Mouse (Mus musculus): ENCODE measurements around the gene Mindy2. TPM values are rescaled to one million over a fixed set of nuclear protein-coding genes. Genes with fewer than 3 reads are reported as not detected.

Mindy2 gene
- polyA plus RNA-seq, 1 experiment, result 17.2 TPM

DNA sequence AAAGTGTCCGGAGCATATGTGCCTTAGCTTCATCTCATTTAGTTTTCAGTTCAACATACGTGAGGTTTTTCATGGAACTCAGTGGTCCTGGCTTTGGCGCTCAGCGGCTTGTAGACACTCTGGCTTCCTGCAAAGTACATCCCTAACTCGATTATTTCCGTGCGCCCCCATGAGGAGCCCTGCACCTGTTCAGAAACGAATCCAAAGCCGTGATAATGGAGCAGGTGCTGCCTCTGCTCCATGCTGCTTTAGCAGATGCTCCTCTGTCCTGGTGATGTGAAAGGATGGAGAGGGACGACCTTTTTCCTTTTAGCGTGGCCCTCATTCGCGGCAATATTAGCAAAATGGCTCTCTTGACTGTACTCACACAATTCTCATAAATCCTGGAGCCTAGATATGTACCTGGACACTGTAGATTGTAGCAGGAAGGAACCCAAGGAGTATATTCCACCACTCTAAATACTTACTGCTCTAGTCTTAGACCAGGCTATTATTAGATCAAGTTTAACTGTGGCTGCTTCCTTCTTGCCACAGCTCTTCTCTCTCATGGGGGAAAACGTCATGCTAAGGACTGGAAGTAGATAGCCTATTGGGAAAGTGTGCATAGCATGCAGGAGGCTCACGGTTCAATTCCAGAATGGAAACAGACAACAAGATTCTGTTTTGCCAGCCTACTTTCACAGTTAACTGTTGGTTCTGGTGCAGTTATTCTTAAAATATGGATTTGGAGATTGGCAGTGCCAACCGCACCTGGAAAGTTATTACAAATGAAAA lies 8.6 kb upstream of the Mindy2 start:
- TF ChIP-seq CTCF (IDR thresholded peaks at IDR 0.05; ENCODE audit: borderline replicate concordance, extremely low read depth, insufficient read depth, insufficient read length), result no peak
- TF ChIP-seq POLR2A (IDR thresholded peaks at IDR 0.05; ENCODE audit: borderline replicate concordance, extremely low read depth, insufficient read depth, insufficient read length, poor library complexity, severe bottlenecking), result no peak
- no peak for DNase-seq (ENCODE audit: low read depth)

- TF ChIP-seq POLR2A (IDR thresholded peaks at IDR 0.05; ENCODE audit: borderline replicate concordance, extremely low read depth, insufficient read depth, insufficient read length, poor library complexity, severe bottlenecking) (no peak), CTCF (IDR thresholded peaks at IDR 0.05; ENCODE audit: borderline replicate concordance, extremely low read depth, insufficient read depth, insufficient read length) (no peak)
- DNase-seq (ENCODE audit: low read depth), result no peak
These were observed 7.9 kb upstream of the Mindy2 start for GRCm38 (mm10) chr9:70664847-70665246.

DNA sequence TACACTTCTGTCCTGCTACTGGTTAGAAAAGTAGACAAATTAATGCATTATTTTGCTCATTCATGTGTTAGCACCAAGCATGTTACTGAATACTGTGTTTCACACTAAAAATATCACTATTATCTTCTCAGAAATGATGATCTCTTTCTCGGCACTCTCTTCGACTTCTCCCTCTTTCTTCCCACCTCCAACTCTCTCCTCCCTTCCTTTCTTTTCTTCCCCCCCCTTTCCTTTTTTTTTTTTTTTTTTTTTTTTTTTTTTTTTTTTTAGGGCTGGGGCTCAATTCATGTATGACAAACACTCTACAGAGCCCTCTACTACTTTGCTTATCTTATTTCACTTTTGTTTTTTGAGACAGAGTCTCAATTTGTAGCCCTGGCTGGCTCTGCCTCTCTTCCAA lies 1.3 kb upstream of the Mindy2 start:
- DNase-seq (ENCODE audit: low read depth), result no peak
- TF ChIP-seq POLR2A (IDR thresholded peaks at IDR 0.05; ENCODE audit: borderline replicate concordance, extremely low read depth, insufficient read depth, insufficient read length, poor library complexity, severe bottlenecking) (no peak), CTCF (IDR thresholded peaks at IDR 0.05; ENCODE audit: borderline replicate concordance, extremely low read depth, insufficient read depth, insufficient read length) (no peak)

DNA sequence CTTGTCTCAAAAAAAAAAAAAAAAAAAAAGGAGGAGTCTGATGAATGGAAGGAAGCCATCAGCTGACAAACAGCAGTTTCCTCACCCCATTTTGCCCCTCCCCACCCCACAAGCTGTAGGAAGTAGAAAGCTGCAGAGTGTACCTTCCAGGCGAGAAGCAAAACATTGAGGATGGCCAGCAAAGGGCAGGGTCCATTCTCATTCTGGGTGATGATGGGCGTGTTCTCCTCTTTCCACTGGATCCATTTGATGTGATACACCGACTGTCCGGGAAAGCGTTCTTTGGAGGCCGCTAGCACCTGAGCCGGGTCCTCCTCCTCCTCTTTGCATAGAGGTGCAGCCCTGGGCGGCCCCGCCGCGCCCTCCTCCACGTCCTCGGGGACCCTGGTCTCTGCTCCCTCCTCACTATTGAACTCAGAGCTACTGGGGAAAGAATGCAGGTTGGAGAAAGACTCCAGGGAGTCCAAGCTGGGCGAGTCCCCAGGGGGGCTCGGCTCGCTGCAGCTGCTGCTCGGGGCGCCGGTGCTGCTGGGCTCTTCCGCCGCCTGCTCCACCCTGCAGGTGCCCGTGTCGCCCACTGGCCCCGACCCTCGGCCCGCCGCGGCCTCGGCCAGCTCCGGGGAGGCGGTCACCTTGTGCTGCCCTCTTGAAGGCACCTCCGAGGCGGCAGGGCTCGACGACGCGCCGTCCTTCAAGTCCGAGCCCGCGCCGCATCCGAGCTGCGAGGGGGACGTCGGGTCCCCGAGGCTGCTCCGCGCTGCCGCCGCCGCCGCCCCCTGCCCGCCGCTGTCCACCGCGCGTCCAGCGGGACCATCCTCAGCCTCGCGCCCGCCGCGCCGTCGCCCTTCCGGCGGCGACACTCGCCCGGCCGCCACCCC lies 605 bp downstream of the Mindy2 start, which contains the start of gene Gm10642:
Gm10642 (plus strand) TSS at position 122 of the 878 bp plus-strand sequence.
- peak; percentile 76 for DNase-seq (ENCODE audit: low read depth)
- TF ChIP-seq POLR2A (IDR thresholded peaks at IDR 0.05; ENCODE audit: borderline replicate concordance, extremely low read depth, insufficient read depth, insufficient read length, poor library complexity, severe bottlenecking) (no peak), CTCF (IDR thresholded peaks at IDR 0.05; ENCODE audit: borderline replicate concordance, extremely low read depth, insufficient read depth, insufficient read length) (no peak)

DNA sequence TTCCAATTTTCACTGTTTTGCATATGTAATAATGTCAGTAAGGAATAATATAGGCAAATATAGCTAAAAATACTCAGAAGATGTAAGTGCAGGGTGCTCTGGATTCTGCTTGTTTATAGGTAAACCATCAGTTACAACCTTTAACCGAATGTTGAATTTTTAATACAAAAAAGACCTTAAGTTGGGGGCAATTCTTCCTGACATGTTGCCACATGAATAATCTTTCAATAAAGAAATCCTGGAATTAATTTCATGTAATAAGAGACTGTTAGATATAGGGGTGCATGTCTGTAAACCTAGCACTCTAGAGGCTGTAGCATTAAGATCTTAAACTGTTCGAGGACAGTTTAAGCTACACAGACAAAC lies 1.2 kb downstream of the Mindy2 start:
- DNase-seq (ENCODE audit: low read depth), result no peak
- no peak for TF ChIP-seq POLR2A (IDR thresholded peaks at IDR 0.05; ENCODE audit: borderline replicate concordance, extremely low read depth, insufficient read depth, insufficient read length, poor library complexity, severe bottlenecking)
- no peak for TF ChIP-seq CTCF (IDR thresholded peaks at IDR 0.05; ENCODE audit: borderline replicate concordance, extremely low read depth, insufficient read depth, insufficient read length)

DNA sequence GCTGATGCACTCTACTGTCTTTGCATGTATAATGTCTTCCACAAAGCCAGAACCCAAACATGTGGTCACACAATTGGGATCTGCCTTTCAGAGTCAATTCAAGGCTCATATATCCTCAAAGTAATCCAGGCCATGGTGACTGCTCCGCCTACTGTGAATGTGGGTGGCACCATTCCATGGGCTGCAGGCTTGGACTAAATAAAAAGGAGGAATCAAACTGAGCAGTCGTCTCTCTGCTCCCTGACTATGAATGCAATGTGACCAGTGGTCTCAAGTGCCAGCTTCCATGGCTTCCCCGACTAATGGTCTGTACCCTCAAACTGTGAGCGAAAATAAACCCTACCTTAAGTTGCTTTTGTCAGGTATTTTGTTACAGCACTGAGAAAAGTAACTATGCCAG lies 2.5 kb downstream of the Mindy2 start:
- DNase-seq (ENCODE audit: low read depth), result no peak
- TF ChIP-seq POLR2A (IDR thresholded peaks at IDR 0.05; ENCODE audit: borderline replicate concordance, extremely low read depth, insufficient read depth, insufficient read length, poor library complexity, severe bottlenecking), result no peak
- no peak for TF ChIP-seq CTCF (IDR thresholded peaks at IDR 0.05; ENCODE audit: borderline replicate concordance, extremely low read depth, insufficient read depth, insufficient read length)

DNA sequence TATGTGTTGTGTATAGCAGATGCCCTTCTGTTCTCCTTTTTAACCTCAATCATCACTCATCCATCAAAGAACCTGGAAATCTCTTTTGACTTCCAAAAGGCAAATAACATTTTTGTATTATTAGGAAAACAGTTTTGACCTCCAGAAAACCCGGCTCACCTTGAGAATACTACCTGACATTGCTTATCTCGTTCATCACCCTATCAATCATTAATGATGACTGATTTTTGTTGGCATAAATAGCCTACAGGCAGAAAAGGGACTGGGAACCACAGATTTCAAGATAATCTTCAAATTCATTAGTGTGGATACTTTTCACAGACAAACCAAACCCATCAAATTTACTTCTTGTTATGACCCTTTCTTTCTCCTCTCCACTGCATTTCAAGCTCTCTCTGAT lies 3.1 kb downstream of the Mindy2 start:
- TF ChIP-seq POLR2A (IDR thresholded peaks at IDR 0.05; ENCODE audit: borderline replicate concordance, extremely low read depth, insufficient read depth, insufficient read length, poor library complexity, severe bottlenecking), result no peak
- no peak for TF ChIP-seq CTCF (IDR thresholded peaks at IDR 0.05; ENCODE audit: borderline replicate concordance, extremely low read depth, insufficient read depth, insufficient read length)
- no peak for DNase-seq (ENCODE audit: low read depth)

DNA sequence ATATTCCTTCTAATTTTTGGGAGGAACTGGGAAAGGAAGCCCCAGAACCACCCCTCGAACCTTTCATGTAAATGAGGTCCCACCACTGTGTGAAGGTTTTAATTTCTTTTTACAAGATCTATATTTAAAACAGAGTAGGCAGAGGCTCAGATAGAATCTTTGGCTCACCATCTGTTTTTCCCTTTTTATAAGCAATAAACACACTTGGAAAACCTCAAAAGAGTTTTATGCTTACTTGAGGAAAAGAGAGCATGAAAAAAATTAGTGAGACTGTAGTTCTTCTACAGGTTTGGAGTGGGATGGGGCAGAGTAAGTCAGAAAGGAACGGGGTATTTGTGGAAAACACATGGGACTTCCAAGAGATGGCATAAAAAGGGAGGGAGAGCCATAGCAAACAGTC lies 4.8 kb downstream of the Mindy2 start:
- TF ChIP-seq POLR2A (IDR thresholded peaks at IDR 0.05; ENCODE audit: borderline replicate concordance, extremely low read depth, insufficient read depth, insufficient read length, poor library complexity, severe bottlenecking) (no peak), CTCF (IDR thresholded peaks at IDR 0.05; ENCODE audit: borderline replicate concordance, extremely low read depth, insufficient read depth, insufficient read length) (no peak)
- no peak for DNase-seq (ENCODE audit: low read depth)

- no peak for DNase-seq (ENCODE audit: low read depth)
- no peak for TF ChIP-seq CTCF (IDR thresholded peaks at IDR 0.05; ENCODE audit: borderline replicate concordance, extremely low read depth, insufficient read depth, insufficient read length)
- no peak for TF ChIP-seq POLR2A (IDR thresholded peaks at IDR 0.05; ENCODE audit: borderline replicate concordance, extremely low read depth, insufficient read depth, insufficient read length, poor library complexity, severe bottlenecking)
These were observed 6.0 kb downstream of the Mindy2 start for GRCm38 (mm10) chr9:70650994-70651393.

DNA sequence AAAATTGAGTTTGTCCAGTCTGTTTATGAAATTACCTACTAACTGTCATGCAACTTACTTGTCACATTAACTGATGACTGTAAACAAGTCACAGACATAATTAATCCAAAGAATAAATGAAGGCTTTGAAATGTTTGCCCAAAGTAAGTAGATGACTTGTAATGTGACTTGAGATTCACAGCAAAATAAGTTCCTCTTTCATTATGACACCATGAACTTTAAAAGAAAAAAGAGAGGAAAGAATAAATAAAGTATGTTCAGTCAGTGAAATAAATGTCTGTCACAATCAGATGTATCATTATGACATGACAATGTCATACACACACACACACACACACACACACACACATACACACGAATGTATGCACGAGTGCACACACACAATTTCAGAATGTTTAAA lies 6.7 kb downstream of the Mindy2 start:
- no peak for DNase-seq (ENCODE audit: low read depth)
- TF ChIP-seq CTCF (IDR thresholded peaks at IDR 0.05; ENCODE audit: borderline replicate concordance, extremely low read depth, insufficient read depth, insufficient read length) (no peak), POLR2A (IDR thresholded peaks at IDR 0.05; ENCODE audit: borderline replicate concordance, extremely low read depth, insufficient read depth, insufficient read length, poor library complexity, severe bottlenecking) (no peak)

GRCm38 (mm10) chr9:70636748-70637147 lies 20.2 kb downstream of the Mindy2 start:
- TF ChIP-seq POLR2A (IDR thresholded peaks at IDR 0.05; ENCODE audit: borderline replicate concordance, extremely low read depth, insufficient read depth, insufficient read length, poor library complexity, severe bottlenecking) (no peak), CTCF (IDR thresholded peaks at IDR 0.05; ENCODE audit: borderline replicate concordance, extremely low read depth, insufficient read depth, insufficient read length) (no peak)
- no peak for DNase-seq (ENCODE audit: low read depth)
